Mouse (Mus musculus): ENCODE data around the gene Fuca1. TPM values are rescaled to one million over a fixed set of nuclear protein-coding genes. Genes with fewer than 3 reads are reported as not detected.
A peak's percentile ranks its signal among the peaks of the same experiment; 100 is the strongest.

The Fuca1 gene
- 10 to 100 TPM; 31.7 to 40.0 TPM for total RNA-seq (2021)

DNA sequence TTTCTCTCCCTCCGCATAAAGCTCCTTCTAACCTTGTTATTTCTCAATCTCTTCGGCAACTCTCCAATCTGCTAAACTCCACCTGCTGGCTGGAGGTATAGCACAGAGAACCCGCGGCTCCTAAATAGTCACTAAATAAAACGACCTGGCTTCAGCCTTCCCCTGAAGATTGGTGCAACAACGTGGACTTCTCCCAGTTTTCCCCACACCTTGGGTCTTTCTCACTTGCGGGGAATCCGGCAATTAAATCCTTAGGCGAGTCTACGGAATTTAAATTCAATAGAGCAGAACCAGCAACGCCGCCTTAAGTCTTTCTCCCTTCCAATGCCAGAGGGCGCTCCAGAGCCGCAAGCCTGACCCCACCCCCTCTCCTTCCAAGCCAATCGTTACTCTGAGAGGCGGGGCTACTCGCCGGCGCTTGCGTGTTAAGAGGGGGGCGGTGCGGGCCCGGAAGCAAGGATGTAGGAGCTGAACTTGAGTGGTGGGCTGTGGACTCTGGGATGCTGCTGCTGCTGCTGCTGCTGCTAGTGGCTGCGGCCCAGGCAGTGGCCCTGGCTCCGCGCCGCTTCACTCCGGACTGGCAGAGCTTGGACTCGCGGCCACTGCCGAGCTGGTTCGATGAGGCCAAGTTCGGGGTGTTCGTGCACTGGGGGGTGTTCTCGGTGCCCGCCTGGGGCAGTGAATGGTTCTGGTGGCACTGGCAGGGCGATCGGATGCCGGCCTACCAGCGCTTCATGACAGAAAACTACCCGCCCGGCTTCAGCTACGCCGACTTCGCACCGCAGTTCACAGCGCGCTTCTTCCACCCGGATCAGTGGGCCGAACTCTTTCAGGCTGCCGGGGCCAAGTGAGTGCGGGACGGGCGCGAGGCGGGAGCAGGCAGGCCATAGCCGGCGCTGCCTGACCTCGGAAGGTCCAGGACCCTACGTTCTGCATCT is at the start of gene Fuca1:
Gene Fuca1, plus strand, starts transcription at position 432 of the 938 bp plus-strand sequence.
- peak; percentile 92 to 93 for DNase-seq (ENCODE audit: low spot score in 2 of 2)
- intact Hi-C loops (cut with DNase I) = loop anchor here (5.0 kb wide), 2 partner anchors 33 to 118 kb away; no protein-coding TSS in a partner anchor

- no peak for DNase-seq (ENCODE audit: low spot score in 2 of 2)
- intact Hi-C loops (cut with DNase I) = no loop called here
Observed at GRCm38 (mm10) chr4:135872015-135872414, 48.5 kb upstream of the Fuca1 start.

- intact Hi-C loops (cut with DNase I) = loop anchor here (1.0 kb wide), 1 partner anchor 16 kb away; no protein-coding TSS in a partner anchor
- no peak for DNase-seq (ENCODE audit: low spot score in 2 of 2)
Observed at GRCm38 (mm10) chr4:135872589-135873391, 47.7 kb upstream of the Fuca1 start.

- intact Hi-C loops (cut with DNase I) = loop anchor here (1.0 kb wide), 1 partner anchor 17 kb away; no protein-coding TSS in a partner anchor
- DNase-seq (ENCODE audit: low spot score in 2 of 2) = peak; percentile 93 to 95
Observed at GRCm38 (mm10) chr4:135873526-135874202, 46.9 kb upstream of the Fuca1 start, which contains the start of gene Pnrc2. Gene Pnrc2, minus strand, starts transcription at chr4:135873850.

GRCm38 (mm10) chr4:135874564-135875535 is 45.7 kb upstream of the Fuca1 start:
- DNase-seq (ENCODE audit: low spot score in 2 of 2) = no peak
- intact Hi-C loops (cut with DNase I) = no loop called here

DNA sequence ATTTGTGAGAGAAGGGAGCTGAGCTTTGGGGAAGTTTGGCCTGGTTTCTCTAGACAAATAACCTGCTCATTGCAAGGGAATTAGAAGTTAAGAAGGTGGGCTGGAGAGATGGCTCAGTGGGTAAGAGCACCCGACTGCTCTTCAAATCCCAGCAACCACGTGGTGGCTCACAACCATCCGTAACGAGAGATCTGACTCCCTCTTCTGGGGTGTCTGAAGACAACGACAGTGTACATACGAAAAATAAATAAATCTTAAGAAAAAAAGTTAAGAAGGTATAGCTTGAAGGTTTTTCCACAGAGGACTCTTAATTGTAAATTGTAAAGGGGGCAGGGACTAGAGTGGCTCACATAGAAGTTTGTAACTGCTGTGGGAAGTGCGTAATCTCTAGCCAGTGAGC is 45.0 kb upstream of the Fuca1 start:
- intact Hi-C loops (cut with DNase I) = no loop called here

GRCm38 (mm10) chr4:135875991-135876582 is 44.4 kb upstream of the Fuca1 start:
- DNase-seq (ENCODE audit: low spot score in 2 of 2) = no peak
- intact Hi-C loops (cut with DNase I) = no loop called here

More for the DNA sequence above, 45.0 kb upstream of the Fuca1 start:
- no peak for DNase-seq (ENCODE audit: low spot score in 2 of 2)

GRCm38 (mm10) chr4:135876583-135877020 is 43.9 kb upstream of the Fuca1 start:
- peak; percentile 78 to 86 for DNase-seq (ENCODE audit: low spot score in 2 of 2)
- intact Hi-C loops (cut with DNase I) = loop anchor here (1.0 kb wide), 1 partner anchor 75 kb away; no protein-coding TSS in a partner anchor

GRCm38 (mm10) chr4:135877742-135878141 is 42.8 kb upstream of the Fuca1 start:
- DNase-seq (ENCODE audit: low spot score in 2 of 2) = no peak
- intact Hi-C loops (cut with DNase I) = loop anchor here (1.0 kb wide), 1 partner anchor 76 kb away; no protein-coding TSS in a partner anchor

DNA sequence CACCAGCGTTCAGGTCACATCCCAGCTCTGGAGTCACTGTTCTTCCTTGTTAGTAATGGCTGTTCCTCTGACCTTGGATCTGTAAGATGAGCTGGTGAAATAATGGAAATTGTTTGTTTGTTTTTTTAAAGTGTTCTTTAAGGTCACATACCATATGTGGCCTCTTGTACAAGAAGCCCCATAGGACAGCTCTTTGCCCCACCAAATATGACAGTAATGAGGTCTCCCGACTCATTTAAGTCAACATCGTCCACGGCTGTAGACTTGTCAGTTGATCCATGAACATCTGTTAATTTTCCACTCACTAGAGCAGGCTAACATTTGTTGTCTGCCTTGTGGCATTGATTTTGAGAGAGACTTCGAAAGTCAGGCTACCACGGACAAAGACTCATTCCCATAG is 41.5 kb upstream of the Fuca1 start:
- intact Hi-C loops (cut with DNase I) = no loop called here
- DNase-seq (ENCODE audit: low spot score in 2 of 2) = no peak

DNA sequence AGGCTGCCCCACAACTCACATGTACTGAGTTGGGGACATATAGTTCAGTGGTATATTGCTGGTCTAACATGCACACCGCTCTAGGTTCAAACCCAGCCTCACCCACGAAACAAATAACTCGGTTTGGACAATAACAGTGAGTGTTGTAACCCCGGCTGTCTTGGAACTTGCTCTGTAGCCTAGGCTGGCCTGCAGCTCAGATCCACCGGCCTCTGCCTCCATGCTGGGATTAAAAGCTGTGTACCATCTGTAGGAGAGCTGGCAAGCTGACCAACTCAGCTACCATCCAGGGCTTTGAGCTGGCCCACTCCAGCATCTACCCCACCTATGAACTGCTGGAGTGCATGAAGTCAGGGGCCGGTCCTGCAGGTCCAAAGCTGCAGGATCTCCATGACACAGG is 40.5 kb upstream of the Fuca1 start:
- intact Hi-C loops (cut with DNase I) = no loop called here
- DNase-seq (ENCODE audit: low spot score in 2 of 2) = no peak

DNA sequence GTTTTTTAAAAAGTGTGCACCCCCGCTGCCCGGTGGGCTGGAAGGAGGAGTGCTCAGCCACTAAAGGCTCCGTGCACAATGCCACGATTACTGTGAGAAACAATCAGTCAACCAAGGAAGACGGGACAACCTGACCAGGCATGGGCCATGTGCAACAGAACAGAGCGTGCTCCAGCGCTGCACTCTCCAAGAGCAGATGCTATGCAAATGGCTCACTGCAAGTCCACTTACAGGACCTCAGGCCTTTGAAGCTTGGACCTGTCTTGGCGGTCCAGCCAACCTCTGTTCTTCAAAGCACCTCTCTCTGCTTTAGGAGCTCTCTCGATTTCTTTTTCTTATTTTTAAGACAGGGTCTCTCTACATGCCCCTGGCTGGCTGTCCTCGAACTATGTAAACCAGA is 40.0 kb upstream of the Fuca1 start:
- no peak for DNase-seq (ENCODE audit: low spot score in 2 of 2)
- intact Hi-C loops (cut with DNase I) = no loop called here

DNA sequence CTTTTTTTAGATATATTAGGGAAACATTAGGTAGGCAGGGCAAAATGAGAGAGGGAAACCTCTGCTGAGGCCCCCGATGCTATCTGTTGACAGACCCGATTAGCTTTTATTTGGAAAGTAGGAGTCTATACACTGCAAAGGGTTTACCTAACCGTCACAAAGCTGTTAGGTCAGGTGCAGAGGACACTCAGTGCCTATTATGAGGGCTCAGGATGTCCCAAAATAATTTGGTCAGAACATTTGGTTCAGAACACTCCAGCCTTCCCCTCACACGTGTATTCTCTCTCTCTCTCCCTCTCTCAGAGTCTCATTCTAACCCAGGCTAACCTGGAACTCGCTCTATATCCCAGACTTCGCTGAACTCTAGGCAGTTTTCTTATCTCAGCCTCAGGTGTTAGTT is 38.5 kb upstream of the Fuca1 start:
- DNase-seq (ENCODE audit: low spot score in 2 of 2) = no peak
- intact Hi-C loops (cut with DNase I) = no loop called here

- no peak for DNase-seq (ENCODE audit: low spot score in 2 of 2)
- intact Hi-C loops (cut with DNase I) = no loop called here
Observed at GRCm38 (mm10) chr4:135883401-135883851, 37.1 kb upstream of the Fuca1 start.

DNA sequence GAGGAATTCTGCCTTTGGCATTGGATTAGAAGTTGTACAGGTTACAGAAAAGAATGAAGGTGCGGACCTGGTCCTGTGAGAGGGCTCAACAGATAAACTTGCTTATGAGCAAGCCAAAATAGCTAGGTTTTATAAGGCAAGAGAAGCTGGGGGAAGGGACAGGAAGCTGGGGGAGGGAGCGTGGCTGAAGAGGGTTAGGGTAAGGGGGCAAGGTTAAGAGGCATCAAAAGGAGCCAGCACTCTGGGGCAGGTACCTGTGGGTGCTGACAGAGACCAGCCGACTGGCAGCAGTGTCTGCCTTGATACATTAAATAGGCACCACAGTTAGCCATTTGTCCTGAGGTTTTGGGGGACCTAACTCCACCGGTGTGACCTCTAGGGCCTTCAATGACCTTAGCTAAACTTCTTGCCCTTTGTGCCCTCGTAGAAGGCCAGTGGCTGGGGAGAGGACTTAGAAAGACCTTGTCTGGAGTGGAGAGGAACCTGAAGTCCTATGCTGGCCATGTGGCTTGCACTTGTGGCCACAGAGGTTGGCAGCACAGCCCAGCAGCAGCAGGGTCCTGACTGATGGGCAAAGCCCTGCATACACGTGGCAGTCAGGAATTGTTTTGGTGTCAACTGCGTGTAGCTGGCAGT is 36.5 kb upstream of the Fuca1 start:
- DNase-seq (ENCODE audit: low spot score in 2 of 2) = no peak
- intact Hi-C loops (cut with DNase I) = no loop called here

- DNase-seq (ENCODE audit: low spot score in 2 of 2) = no peak
- intact Hi-C loops (cut with DNase I) = no loop called here
Observed at GRCm38 (mm10) chr4:135884531-135884930, 36.0 kb upstream of the Fuca1 start.

DNA sequence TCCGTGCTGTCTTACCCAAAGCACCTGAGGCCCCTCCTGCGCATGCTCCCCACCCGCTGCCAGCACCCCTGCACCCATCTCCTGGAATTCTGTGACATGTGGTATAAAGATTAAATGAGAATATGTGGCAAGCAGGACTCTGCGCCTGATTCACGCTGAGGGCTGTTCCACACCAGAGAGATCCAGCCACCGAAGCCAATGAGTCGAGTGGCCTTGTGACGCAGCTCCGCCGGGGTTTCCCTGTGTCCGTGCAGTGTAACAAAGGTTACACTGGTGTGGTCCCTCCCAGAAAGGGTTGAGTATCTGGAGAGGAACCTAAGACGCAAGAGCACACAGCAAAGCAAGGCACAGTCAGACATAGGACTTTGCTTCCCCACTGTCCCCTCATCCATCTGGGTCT is 34.9 kb upstream of the Fuca1 start:
- no peak for DNase-seq (ENCODE audit: low spot score in 2 of 2)
- intact Hi-C loops (cut with DNase I) = loop anchor here (5.0 kb wide), 1 partner anchor 37 kb away; the partner anchor contains the start of gene Fuca1

Data from left cerebral cortex, postnatal 36 days (tissue).